Mouse (Mus musculus) stomach, postnatal 0 days (tissue): ENCODE measurements around the gene Chd9. TPM values are rescaled to one million over a fixed set of nuclear protein-coding genes. Genes with fewer than 3 reads are reported as not detected.

ENCODE experiments used
- ATAC-seq: fragments of 200-750 bp; cut with Nextera tagmentation; 2 replicates; pipeline ENCODE4 v1.8.0; 2017; ENCODE audit not compliant: low FRiP score, low TSS enrichment
- DNase-seq: peaks from one replicate; pipeline ENCODE4 v3.0.0-alpha.2; 2016; ENCODE audit warnings: low spot score
- H3K27ac ChIP-seq: fragments of 300-500 bp; sonication (generic); replicated peaks from 2 replicates; pipeline ENCODE4 v1.5.1; 2014; ENCODE audit warnings: mild to moderate bottlenecking, control low read depth
- H3K27me3 ChIP-seq: fragments of 300-500 bp; sonication (generic); 2 replicates; pipeline ENCODE4 v1.6.1; 2014; ENCODE audit warnings: low read length; ENCODE audit not compliant: control insufficient read depth, insufficient read depth
- H3K36me3 ChIP-seq: fragments of 300-500 bp; sonication (generic); 2 replicates; pipeline ENCODE4 v1.6.1; 2014; ENCODE audit warnings: low read length, mixed read lengths; ENCODE audit not compliant: control insufficient read depth, insufficient read depth
- H3K4me1 ChIP-seq: fragments of 300-500 bp; sonication (generic); replicated peaks from 2 replicates; pipeline ENCODE4 v1.6.1; 2014; ENCODE audit warnings: antibody characterized with exemption; ENCODE audit not compliant: control insufficient read depth, insufficient read depth
- H3K4me2 ChIP-seq: fragments of 300-500 bp; sonication (generic); replicated peaks from 2 replicates; pipeline ENCODE4 v1.6.1; 2014; ENCODE audit warnings: low read depth, mild to moderate bottlenecking, control low read depth, moderate library complexity
- H3K4me3 ChIP-seq: fragments of 300-500 bp; sonication (generic); 2 replicates; pipeline ENCODE4 v1.5.1; 2014; ENCODE audit warnings: low read depth, low read length, control low read depth
- H3K9ac ChIP-seq: fragments of 300-500 bp; sonication (generic); 2 replicates; pipeline ENCODE4 v1.6.1; 2014; ENCODE audit warnings: mild to moderate bottlenecking, low read length, control low read depth, mixed read lengths
- H3K9me3 ChIP-seq: fragments of 300-500 bp; sonication (generic); 2 replicates; pipeline ENCODE4 v1.6.1; 2016; ENCODE audit warnings: low read length; ENCODE audit not compliant: control insufficient read depth
- CTCF ChIP-seq: IDR thresholded peaks from 2 replicates; pipeline ENCODE4 v1.5.1; 2016; ENCODE audit warnings: antibody characterized with exemption, low read depth, mild to moderate bottlenecking, moderate library complexity
- EP300 ChIP-seq: optimal IDR thresholded peaks from 2 replicates; pipeline ENCODE3; 2016; ENCODE audit warnings: antibody characterized with exemption
- WGBS: fragments of 180-500 bp; shearing (Covaris S2); extraction: QIAGEN DNeasy Blood & Tissue Kit; methylation state at CpG from one replicate; pipeline ENCODE4 v1.1.7; 2014; 5-methylcytosine and 5-hydroxymethylcytosine counted together
- polyA plus RNA-seq: library from polyadenylated mRNA; unstranded; fragments of >200 nt; fragmentation: Nextera tagmentation; extraction: Ambion mirVana; gene quantifications from 2 replicates; pipeline ENCODE4 v1.2.1, GENCODE M21; 2015

The Chd9 gene
- polyA plus RNA-seq, 1 experiment from 2014 or later = 131 TPM

GRCm38 (mm10) chr8:90891872-90892578, 63.9 kb downstream of the Chd9 start:
- 80% methylated on average over 8 of the region's 8 CpGs for WGBS
- Histone ChIP-seq H3K27me3 (no peaks in the 10 kb centered on the region), H3K9me3 (no peaks in the 10 kb centered on the region), H3K4me1 (no peaks in the 10 kb centered on the region), H3K9ac (no peak overlapping the region), H3K36me3 (no peaks in the 10 kb centered on the region), H3K4me2 (no peak overlapping the region), H3K4me3 (no peak overlapping the region), H3K27ac (peak overlapping the region; percentile 63; the same call in 1 of the 2 replicates)
- DNase-seq = no peak
- no peak for TF ChIP-seq CTCF
- no peak for TF ChIP-seq EP300
- peak; percentile 61 for ATAC-seq

- no peak overlapping the region for H3K9ac ChIP-seq
- no peaks in the 10 kb centered on the region for H3K27me3 ChIP-seq
- no peak overlapping the region for H3K4me2 ChIP-seq
- H3K9me3 ChIP-seq = no peaks in the 10 kb centered on the region
- 0 out of 2 replicates have a peak overlapping the region, but pooled peaks have one; percentile 56 for H3K27ac ChIP-seq
- H3K4me1 ChIP-seq = no peaks in the 10 kb centered on the region
- no peak overlapping the region for H3K4me3 ChIP-seq
- 62% methylated on average over 5 of the region's 5 CpGs for WGBS
- TF ChIP-seq CTCF (no peak), EP300 (no peak)
- no peaks in the 10 kb centered on the region for H3K36me3 ChIP-seq
- DNase-seq = peak; percentile 82
- peak; percentile 97 for ATAC-seq
Measured at GRCm38 (mm10) chr8:90892579-90892919, 64.4 kb downstream of the Chd9 start.

DNA sequence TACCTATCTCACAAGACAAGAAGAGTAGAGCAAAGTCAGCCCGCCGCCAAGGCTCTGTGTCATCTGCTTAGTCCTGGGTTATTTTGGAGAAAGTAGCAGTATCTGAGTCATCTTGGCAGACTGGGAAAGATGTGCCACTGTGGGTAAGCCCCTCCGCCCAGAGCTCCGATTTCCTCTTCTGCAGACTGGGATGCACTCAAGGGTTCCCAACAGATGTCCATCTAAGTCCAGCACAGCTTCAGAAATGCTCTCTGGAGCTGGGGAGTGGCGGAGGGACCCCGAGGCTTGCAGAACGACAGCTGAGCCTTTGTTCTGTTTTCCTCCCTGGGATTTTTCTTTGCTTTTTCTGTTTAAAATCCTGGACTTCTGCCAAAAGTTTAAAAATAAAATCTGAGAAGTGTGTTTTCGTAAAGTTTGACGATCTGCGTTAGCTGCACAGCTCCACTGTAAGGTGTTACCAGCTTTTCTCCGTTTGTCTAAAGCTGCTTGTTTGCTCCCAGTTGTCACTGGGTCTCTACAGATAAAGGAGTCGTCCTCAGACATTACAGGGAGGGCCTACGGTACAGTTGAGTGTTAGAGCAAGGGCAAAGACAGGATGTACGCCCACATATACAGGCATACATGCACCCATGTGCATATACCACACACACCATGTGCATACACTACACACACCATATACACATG, 66.2 kb downstream of the Chd9 start:
- Histone ChIP-seq H3K27me3 (no peaks in the 10 kb centered on the region), H3K9ac (no peak overlapping the region), H3K4me3 (no peak overlapping the region), H3K9me3 (no peaks in the 10 kb centered on the region), H3K36me3 (no peaks in the 10 kb centered on the region), H3K27ac (0 out of 2 replicates have a peak overlapping the region, but pooled peaks have one; percentile 49), H3K4me1 (no peaks in the 10 kb centered on the region), H3K4me2 (no peak overlapping the region)
- 22% methylated on average over 14 of the region's 14 CpGs for WGBS
- TF ChIP-seq CTCF = no peak
- no peak for TF ChIP-seq EP300
- ATAC-seq (peak; percentile 16; the same call in 1 of the 2 replicates), DNase-seq (no peak)

- Histone ChIP-seq H3K4me3 (no peak overlapping the region), H3K27me3 (no peaks in the 10 kb centered on the region), H3K4me2 (no peak overlapping the region), H3K4me1 (no peaks in the 10 kb centered on the region), H3K9ac (no peak overlapping the region), H3K27ac (no peak overlapping the region), H3K9me3 (no peaks in the 10 kb centered on the region), H3K36me3 (no peaks in the 10 kb centered on the region)
- no peak for ATAC-seq
- TF ChIP-seq EP300 (no peak), CTCF (no peak)
- 79% methylated on average over 5 of the region's 5 CpGs for WGBS
- DNase-seq = no peak
Measured at GRCm38 (mm10) chr8:90897343-90897742, 69.2 kb downstream of the Chd9 start.

DNA sequence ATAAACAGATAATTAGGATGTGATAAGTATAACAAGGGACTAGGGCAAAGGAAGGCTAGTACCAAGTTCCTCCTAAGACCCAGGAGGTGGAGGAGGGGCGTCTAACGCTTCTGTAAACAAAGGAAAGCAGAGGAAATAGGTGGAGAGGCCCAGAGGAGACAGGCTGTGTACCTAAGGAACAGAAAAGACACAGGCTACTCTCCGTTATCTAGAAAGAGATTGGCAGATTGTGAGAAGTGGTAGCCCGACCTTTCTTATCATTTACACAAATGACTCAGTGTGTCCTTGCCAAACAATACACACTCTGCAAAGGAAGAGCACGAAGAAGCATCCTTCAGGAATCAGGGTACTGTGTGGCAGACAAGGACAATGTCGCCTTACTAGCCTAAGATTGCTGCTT, 70.4 kb downstream of the Chd9 start:
- no peak overlapping the region for H3K4me2 ChIP-seq
- H3K36me3 ChIP-seq = no peaks in the 10 kb centered on the region
- no peak overlapping the region for H3K27ac ChIP-seq
- no peak for ATAC-seq
- TF ChIP-seq CTCF (no peak), EP300 (no peak)
- H3K4me1 ChIP-seq = no peaks in the 10 kb centered on the region
- H3K4me3 ChIP-seq = no peak overlapping the region
- whole genome bisulfite sequencing = 15% methylated on average over 6 of the region's 6 CpGs
- no peak overlapping the region for H3K9ac ChIP-seq
- DNase-seq = no peak
- no peaks in the 10 kb centered on the region for H3K27me3 ChIP-seq
- no peaks in the 10 kb centered on the region for H3K9me3 ChIP-seq

- no peaks in the 10 kb centered on the region for H3K27me3 ChIP-seq
- no peaks in the 10 kb centered on the region for H3K4me1 ChIP-seq
- H3K9me3 ChIP-seq = no peaks in the 10 kb centered on the region
- H3K36me3 ChIP-seq = no peaks in the 10 kb centered on the region
- no peak for DNase-seq
- no peak for TF ChIP-seq EP300
- no peak for TF ChIP-seq CTCF
- WGBS = 63% methylated on average over 2 of the region's 2 CpGs
- H3K27ac ChIP-seq = no peak overlapping the region
- H3K4me3 ChIP-seq = no peak overlapping the region
- ATAC-seq = no peak
- no peak overlapping the region for H3K4me2 ChIP-seq
- no peak overlapping the region for H3K9ac ChIP-seq
Measured at GRCm38 (mm10) chr8:90902002-90902401, 73.8 kb downstream of the Chd9 start.
